In genomic region chr11:120597240-120598235, GRCm38 (mm10) we compare ENCODE assay signal across 8 mouse cellular contexts. TPM values are rescaled to one million over a fixed set of nuclear protein-coding genes. Genes with fewer than 3 reads are reported as not detected.
DNase-seq lines count a peak whose midpoint lies in the region; ATAC-seq and TF ChIP-seq lines count a peak whose summit lies in the region.

No protein-coding gene starts in this region.

- H3K27ac ChIP-seq in lung, embryonic 14.5 days (ENCODE audit: low read depth), result peak overlapping the region; percentile 92
- H3K27ac ChIP-seq in heart, embryonic 13.5 days (replicated peaks), result peak overlapping the region; percentile 93
- peak overlapping the region; percentile 92 for H3K27ac ChIP-seq in limb, embryonic 14.5 days (replicated peaks; ENCODE audit: low read depth, low read length)
- H3K27ac ChIP-seq in olfactory bulb, adult 2 months (ENCODE audit: insufficient read depth, low read depth, low read length), result no peak overlapping the region

- WGBS in lung, embryonic 14.5 days, result 4% methylated on average over 78 of the region's 99 CpGs
- WGBS in heart, embryonic 13.5 days, result 3% methylated on average over 98 of the region's 99 CpGs
- 4% methylated on average over 73 of the region's 99 CpGs for WGBS in limb, embryonic 14.5 days
- WGBS in olfactory bulb, adult 2 months, result 4% methylated on average over 99 of the region's 99 CpGs

- H3K36me3 ChIP-seq in lung, embryonic 14.5 days (ENCODE audit: insufficient read depth), result peaks cover 68% of the 10 kb centered on the region
- H3K36me3 ChIP-seq in heart, embryonic 13.5 days, result peaks cover 76% of the 10 kb centered on the region
- H3K36me3 ChIP-seq in limb, embryonic 14.5 days (ENCODE audit: control insufficient read depth, insufficient read depth, low read length), result peaks cover 60% of the 10 kb centered on the region

- H3K27me3 ChIP-seq in lung, embryonic 14.5 days (ENCODE audit: insufficient read depth, low read length), result no peaks in the 10 kb centered on the region
- H3K27me3 ChIP-seq in heart, embryonic 13.5 days (replicated peaks), result no peaks in the 10 kb centered on the region
- no peaks in the 10 kb centered on the region for H3K27me3 ChIP-seq in limb, embryonic 14.5 days (ENCODE audit: control insufficient read depth, insufficient read depth, low read length)

- peak overlapping the region; percentile 93 for H3K4me2 ChIP-seq in lung, embryonic 14.5 days
- H3K4me2 ChIP-seq in heart, embryonic 13.5 days, result peak overlapping the region; percentile 85
- H3K4me2 ChIP-seq in limb, embryonic 14.5 days (replicated peaks; ENCODE audit: low read depth, low read length, severe bottlenecking), result peak overlapping the region; percentile 79

- no peak for TF ChIP-seq CTCF in lung, embryonic 14.5 days (IDR thresholded peaks at IDR 0.05; ENCODE audit: low read depth)
- TF ChIP-seq CTCF in olfactory bulb, adult 2 months (IDR thresholded peaks at IDR 0.05; ENCODE audit: insufficient read depth, low read depth, low read length), result no peak

- TF ChIP-seq POLR2A in limb, embryonic 14.5 days (IDR thresholded peaks at IDR 0.05; ENCODE audit: borderline replicate concordance, extremely low read depth, insufficient read depth, insufficient read length), result no peak
- no peak for TF ChIP-seq POLR2A in olfactory bulb, adult 2 months (IDR thresholded peaks at IDR 0.05; ENCODE audit: insufficient read depth, low read depth, low read length)

- ATAC-seq in lung, embryonic 14.5 days (ENCODE audit: insufficient read depth), result peak; percentile 52; the same call in 1 of the 2 replicates
- peak; percentile 51 for ATAC-seq in heart, embryonic 13.5 days (ENCODE audit: extremely low read depth, insufficient number of reproducible peaks, low FRiP score, low TSS enrichment)
- ATAC-seq in limb, embryonic 14.5 days (ENCODE audit: low FRiP score, low read depth), result peak; percentile 23

- H3K4me3 ChIP-seq in lung, embryonic 14.5 days (ENCODE audit: low read depth, low read length), result peak overlapping the region; percentile 99
- peak overlapping the region; percentile 99 for H3K4me3 ChIP-seq in heart, embryonic 13.5 days
- peak overlapping the region; percentile 99 for H3K4me3 ChIP-seq in limb, embryonic 14.5 days (replicated peaks; ENCODE audit: low read length)
- H3K4me3 ChIP-seq in olfactory bulb, adult 2 months (ENCODE audit: insufficient read depth, low read depth, low read length), result peak overlapping the region; percentile 86

- peaks cover 11% of the 10 kb centered on the region for H3K4me1 ChIP-seq in lung, embryonic 14.5 days (ENCODE audit: insufficient read depth)
- peaks cover 32% of the 10 kb centered on the region for H3K4me1 ChIP-seq in heart, embryonic 13.5 days
- peaks cover 13% of the 10 kb centered on the region for H3K4me1 ChIP-seq in limb, embryonic 14.5 days (ENCODE audit: control insufficient read depth, insufficient read depth, low read length)
- H3K4me1 ChIP-seq in olfactory bulb, adult 2 months (ENCODE audit: control insufficient read depth, insufficient read depth, low read length), result peaks cover 16% of the 10 kb centered on the region

- H3K9ac ChIP-seq in lung, embryonic 14.5 days, result peak overlapping the region; percentile 100
- H3K9ac ChIP-seq in heart, embryonic 13.5 days, result peak overlapping the region; percentile 100
- H3K9ac ChIP-seq in limb, embryonic 14.5 days (ENCODE audit: low read depth, low read length, severe bottlenecking), result peak overlapping the region; percentile 99

- DNase-seq in lung, embryonic 14.5 days, result peak; percentile 42
- no peak for DNase-seq in lung, postnatal 25 days (ENCODE audit: low spot score)
- DNase-seq in adipocyte (ENCODE audit: low spot score), result peak; percentile 37
- no peak for DNase-seq in limb, embryonic 14.5 days (ENCODE audit: low spot score)
- DNase-seq in urinary bladder, postnatal 10 days (ENCODE audit: low spot score), result no peak
- no peak for DNase-seq in lung, postnatal 14 days

- H3K9me3 ChIP-seq in lung, embryonic 14.5 days (ENCODE audit: low read depth, low read length), result no peaks in the 10 kb centered on the region
- no peaks in the 10 kb centered on the region for H3K9me3 ChIP-seq in heart, embryonic 13.5 days
- H3K9me3 ChIP-seq in limb, embryonic 14.5 days (ENCODE audit: control insufficient read depth, low read length), result no peaks in the 10 kb centered on the region

RNA-seq across cellular contexts. Expression of gene Alyref, which starts 0.6 kb away (rescaled TPM):
- 617 and 627 TPM in 2 replicates for polyA plus RNA-seq in lung, embryonic 14.5 days (2014; fragmentation: Nextera tagmentation; extraction: Ambion mirVana)
- 253 and 284 TPM in 2 replicates for polyA plus RNA-seq in heart, embryonic 13.5 days (2015; fragmentation: Nextera tagmentation; extraction: Ambion mirVana)
- 96.8 and 143 TPM in 2 replicates for polyA plus RNA-seq in limb, embryonic 14.5 days (2012; rRNA removed)
- 478 TPM in 2 replicates for polyA plus RNA-seq in limb, embryonic 14.5 days (2014; fragmentation: Nextera tagmentation; extraction: Ambion mirVana)
- polyA plus RNA-seq in olfactory bulb, adult 2 months (2012; ENCODE audit: insufficient read depth, insufficient read length, low replicate concordance, missing spikeins), result not detected in 2 replicates

RNA-seq across cellular contexts. Expression of gene Anapc11, which starts 0.7 kb away (rescaled TPM):
- 229 and 237 TPM in 2 replicates for polyA plus RNA-seq in lung, embryonic 14.5 days (2014; fragmentation: Nextera tagmentation; extraction: Ambion mirVana)
- 174 and 199 TPM in 2 replicates for polyA plus RNA-seq in heart, embryonic 13.5 days (2015; fragmentation: Nextera tagmentation; extraction: Ambion mirVana)
- 190 and 205 TPM in 2 replicates for polyA plus RNA-seq in limb, embryonic 14.5 days (2012; rRNA removed)
- polyA plus RNA-seq in limb, embryonic 14.5 days (2014; fragmentation: Nextera tagmentation; extraction: Ambion mirVana), result 248 and 254 TPM in 2 replicates
- not detected in 2 replicates for polyA plus RNA-seq in olfactory bulb, adult 2 months (2012; ENCODE audit: insufficient read depth, insufficient read length, low replicate concordance, missing spikeins)

RNA-seq across cellular contexts. Expression of gene Npb, which starts 10.7 kb away (rescaled TPM):
- 0.89 and 1.3 TPM in 2 replicates for polyA plus RNA-seq in lung, embryonic 14.5 days (2014; fragmentation: Nextera tagmentation; extraction: Ambion mirVana)
- polyA plus RNA-seq in heart, embryonic 13.5 days (2015; fragmentation: Nextera tagmentation; extraction: Ambion mirVana), result 14.9 and 18.6 TPM in 2 replicates
- polyA plus RNA-seq in limb, embryonic 14.5 days (2012; rRNA removed), result 2.1 and 3.3 TPM in 2 replicates
- polyA plus RNA-seq in limb, embryonic 14.5 days (2014; fragmentation: Nextera tagmentation; extraction: Ambion mirVana), result 2.1 and 2.7 TPM in 2 replicates
- polyA plus RNA-seq in olfactory bulb, adult 2 months (2012; ENCODE audit: insufficient read depth, insufficient read length, low replicate concordance, missing spikeins), result not detected in 2 replicates

RNA-seq across cellular contexts. Expression of gene Arhgdia, which starts 16.1 kb away (rescaled TPM):
- polyA plus RNA-seq in lung, embryonic 14.5 days (2014; fragmentation: Nextera tagmentation; extraction: Ambion mirVana), result 717 and 734 TPM in 2 replicates
- polyA plus RNA-seq in heart, embryonic 13.5 days (2015; fragmentation: Nextera tagmentation; extraction: Ambion mirVana), result 435 and 436 TPM in 2 replicates
- polyA plus RNA-seq in limb, embryonic 14.5 days (2012; rRNA removed), result 610 and 750 TPM in 2 replicates
- 566 and 572 TPM in 2 replicates for polyA plus RNA-seq in limb, embryonic 14.5 days (2014; fragmentation: Nextera tagmentation; extraction: Ambion mirVana)
- 143 TPM in 1 of 2 replicates, not detected in the other for polyA plus RNA-seq in olfactory bulb, adult 2 months (2012; ENCODE audit: insufficient read depth, insufficient read length, low replicate concordance, missing spikeins)

RNA-seq across cellular contexts. Expression of gene Pcyt2, which starts 20.2 kb away (rescaled TPM):
- 95.3 and 99.5 TPM in 2 replicates for polyA plus RNA-seq in lung, embryonic 14.5 days (2014; fragmentation: Nextera tagmentation; extraction: Ambion mirVana)
- 71.8 and 90.4 TPM in 2 replicates for polyA plus RNA-seq in heart, embryonic 13.5 days (2015; fragmentation: Nextera tagmentation; extraction: Ambion mirVana)
- 247 and 305 TPM in 2 replicates for polyA plus RNA-seq in limb, embryonic 14.5 days (2012; rRNA removed)
- 101 and 119 TPM in 2 replicates for polyA plus RNA-seq in limb, embryonic 14.5 days (2014; fragmentation: Nextera tagmentation; extraction: Ambion mirVana)
- not detected in 2 replicates for polyA plus RNA-seq in olfactory bulb, adult 2 months (2012; ENCODE audit: insufficient read depth, insufficient read length, low replicate concordance, missing spikeins)

Comparison
In these comparisons a context has a peak if more than half of its experiments do, and no peak if none do; other contexts are left out.
1. DNase-seq: peak in lung, embryonic 14.5 days (single experiment) and adipocyte (single experiment); none in lung, postnatal 25 days (single experiment), limb, embryonic 14.5 days (single experiment), urinary bladder, postnatal 10 days (single experiment) and lung, postnatal 14 days (single experiment).
2. RNA of gene Alyref, which starts 0.6 kb away (polyA plus RNA-seq): 617 to 627 TPM in lung, embryonic 14.5 days, 96.8 to 478 TPM in limb, embryonic 14.5 days and 253 to 284 TPM in heart, embryonic 13.5 days; not detected in olfactory bulb, adult 2 months; every median in the first group is over 10 times any median in the second.
3. Peak in every context shown above with its lines, with median percentiles within 50 percentile points of each other: ATAC-seq, H3K4me2 ChIP-seq, H3K4me3 ChIP-seq and H3K9ac ChIP-seq.